Mouse (Mus musculus): Measurements from ENCODE around the gene Cks1b. TPM values are rescaled to one million over a fixed set of nuclear protein-coding genes. Genes with fewer than 3 reads are reported as not detected.
A peak's percentile ranks its signal among the peaks of the same experiment; 100 is the strongest.

Cks1b gene
- polyA plus RNA-seq, 1 experiment: 7.4 TPM

GRCm38 (mm10) chr3:89394006-89394893 lies 23.9 kb downstream of the Cks1b start, which contains the start of gene Zbtb7b:
Gene Zbtb7b, minus strand, starts transcription at chr3:89394776.
- Histone ChIP-seq H3K9me3 (ENCODE audit: control insufficient read depth, low read length) (peaks cover 2% of the 10 kb centered on the region; the same call in 1 of the 2 replicates), H3K36me3 (ENCODE audit: control insufficient read depth) (no peaks in the 10 kb centered on the region), H3K4me3 (replicated peaks) (peak within 1 kb of the TSS; percentile 68), H3K4me1 (ENCODE audit: control insufficient read depth) (peaks cover 58% of the 10 kb centered on the region), H3K27me3 (ENCODE audit: control insufficient read depth) (peaks cover 63% of the 10 kb centered on the region)
- TF ChIP-seq TAL1 (IDR thresholded peaks at IDR 0.05; ENCODE audit: low read length) (no peak), GATA1 (IDR thresholded peaks at IDR 0.05; ENCODE audit: low read length) (no peak)

GRCm38 (mm10) chr3:89393605-89394004 lies 24.6 kb downstream of the Cks1b start:
- Histone ChIP-seq H3K27me3 (ENCODE audit: control insufficient read depth) (peaks cover 63% of the 10 kb centered on the region), H3K4me1 (ENCODE audit: control insufficient read depth) (peaks cover 61% of the 10 kb centered on the region), H3K9me3 (ENCODE audit: control insufficient read depth, low read length) (peaks cover 2% of the 10 kb centered on the region; the same call in 1 of the 2 replicates)

GRCm38 (mm10) chr3:89392871-89393311 lies 25.3 kb downstream of the Cks1b start:
- peaks cover 68% of the 10 kb centered on the region for H3K4me1 ChIP-seq (ENCODE audit: control insufficient read depth)
- no peaks in the 10 kb centered on the region for H3K36me3 ChIP-seq (ENCODE audit: control insufficient read depth)
- TF ChIP-seq GATA1 (IDR thresholded peaks at IDR 0.05; ENCODE audit: low read length) (no peak), TAL1 (IDR thresholded peaks at IDR 0.05; ENCODE audit: low read length) (no peak)
- peaks cover 63% of the 10 kb centered on the region for H3K27me3 ChIP-seq (ENCODE audit: control insufficient read depth)
- peak overlapping the region; percentile 61 for H3K4me3 ChIP-seq (replicated peaks)
- peaks cover 2% of the 10 kb centered on the region; the same call in 1 of the 2 replicates for H3K9me3 ChIP-seq (ENCODE audit: control insufficient read depth, low read length)

More at GRCm38 (mm10) chr3:89393605-89394004, 24.6 kb downstream of the Cks1b start:
- peak overlapping the region; percentile 68 for H3K4me3 ChIP-seq (replicated peaks)
- TF ChIP-seq GATA1 (IDR thresholded peaks at IDR 0.05; ENCODE audit: low read length) (no peak), TAL1 (IDR thresholded peaks at IDR 0.05; ENCODE audit: low read length) (no peak)
- H3K36me3 ChIP-seq (ENCODE audit: control insufficient read depth): no peaks in the 10 kb centered on the region

GRCm38 (mm10) chr3:89391663-89392511 lies 26.3 kb downstream of the Cks1b start:
- H3K4me3 ChIP-seq (replicated peaks): peak overlapping the region; percentile 61
- H3K4me1 ChIP-seq (ENCODE audit: control insufficient read depth): peaks cover 74% of the 10 kb centered on the region
- peaks cover 2% of the 10 kb centered on the region; the same call in 1 of the 2 replicates for H3K9me3 ChIP-seq (ENCODE audit: control insufficient read depth, low read length)
- no peak for TF ChIP-seq GATA1 (IDR thresholded peaks at IDR 0.05; ENCODE audit: low read length)
- TF ChIP-seq TAL1 (IDR thresholded peaks at IDR 0.05; ENCODE audit: low read length): no peak
- peaks cover 63% of the 10 kb centered on the region for H3K27me3 ChIP-seq (ENCODE audit: control insufficient read depth)
- no peaks in the 10 kb centered on the region for H3K36me3 ChIP-seq (ENCODE audit: control insufficient read depth)

- TF ChIP-seq TAL1 (IDR thresholded peaks at IDR 0.05; ENCODE audit: low read length) (no peak), GATA1 (IDR thresholded peaks at IDR 0.05; ENCODE audit: low read length) (no peak)
- peaks cover 57% of the 10 kb centered on the region for H3K27me3 ChIP-seq (ENCODE audit: control insufficient read depth)
- H3K4me3 ChIP-seq (replicated peaks): peak overlapping the region; percentile 34
- peaks cover 2% of the 10 kb centered on the region; the same call in 1 of the 2 replicates for H3K9me3 ChIP-seq (ENCODE audit: control insufficient read depth, low read length)
- H3K36me3 ChIP-seq (ENCODE audit: control insufficient read depth): no peaks in the 10 kb centered on the region
- H3K4me1 ChIP-seq (ENCODE audit: control insufficient read depth): peaks cover 65% of the 10 kb centered on the region
These were observed 27.2 kb downstream of the Cks1b start for GRCm38 (mm10) chr3:89390699-89391662.

GRCm38 (mm10) chr3:89390111-89390515 lies 28.1 kb downstream of the Cks1b start:
- Histone ChIP-seq H3K36me3 (ENCODE audit: control insufficient read depth) (no peaks in the 10 kb centered on the region), H3K4me3 (replicated peaks) (no peak overlapping the region), H3K9me3 (ENCODE audit: control insufficient read depth, low read length) (peaks cover 2% of the 10 kb centered on the region; the same call in 1 of the 2 replicates), H3K4me1 (ENCODE audit: control insufficient read depth) (peaks cover 57% of the 10 kb centered on the region), H3K27me3 (ENCODE audit: control insufficient read depth) (peaks cover 49% of the 10 kb centered on the region)
- no peak for TF ChIP-seq GATA1 (IDR thresholded peaks at IDR 0.05; ENCODE audit: low read length)
- TF ChIP-seq TAL1 (IDR thresholded peaks at IDR 0.05; ENCODE audit: low read length): no peak

GRCm38 (mm10) chr3:89388901-89389740 lies 29.1 kb downstream of the Cks1b start:
- Histone ChIP-seq H3K27me3 (ENCODE audit: control insufficient read depth) (peaks cover 39% of the 10 kb centered on the region), H3K4me1 (ENCODE audit: control insufficient read depth) (peaks cover 47% of the 10 kb centered on the region), H3K4me3 (replicated peaks) (no peak overlapping the region), H3K36me3 (ENCODE audit: control insufficient read depth) (no peaks in the 10 kb centered on the region), H3K9me3 (ENCODE audit: control insufficient read depth, low read length) (peaks cover 2% of the 10 kb centered on the region; the same call in 1 of the 2 replicates)
- TF ChIP-seq TAL1 (IDR thresholded peaks at IDR 0.05; ENCODE audit: low read length): no peak
- no peak for TF ChIP-seq GATA1 (IDR thresholded peaks at IDR 0.05; ENCODE audit: low read length)

Data from erythroblast, embryonic 14.5 days (primary cell).